Mouse (Mus musculus): ENCODE data around the gene Ly6f. TPM values are rescaled to one million over a fixed set of nuclear protein-coding genes. Genes with fewer than 3 reads are reported as not detected.
A peak's percentile ranks its signal among the peaks of the same experiment; 100 is the strongest.
"Not testable (repeated sequence)": the region's sequence is repeated elsewhere in the genome, so short reads cannot be mapped to it uniquely, and the experiment has no call there.

Ly6f gene
- total RNA-seq, 2 experiments from 2014 or later = not detected

DNA sequence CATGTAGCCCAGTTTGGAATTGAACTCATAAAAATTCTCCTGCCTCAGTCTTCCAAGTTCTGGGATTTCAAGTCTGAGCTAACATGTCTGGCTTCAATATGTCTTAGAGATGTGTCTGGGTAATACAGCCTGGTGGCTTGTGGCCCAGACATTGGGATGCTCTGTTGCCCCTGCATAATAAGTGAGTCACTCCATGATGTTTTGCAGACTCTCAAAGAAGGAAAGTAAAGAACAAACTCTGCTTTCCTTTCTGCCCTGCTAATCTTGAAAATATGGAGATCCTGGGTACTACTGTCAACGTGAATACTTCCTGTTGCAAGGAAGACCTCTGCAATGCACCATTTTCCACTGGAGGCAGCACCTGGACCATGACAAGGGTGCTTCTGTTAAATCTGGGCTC lies 3.2 kb downstream of the Ly6f start:
- Histone ChIP-seq H3K4me3 (no peak overlapping the region), H3K27ac (no peak overlapping the region)
- DNase-seq (ENCODE audit: extremely low spot score in 1 of 2, low spot score in 2 of 2) = no peak
- no peak for TF ChIP-seq CTCF (IDR thresholded peaks at IDR 0.05)
- intact Hi-C loops (cut with DNase I) = no loop called here

DNA sequence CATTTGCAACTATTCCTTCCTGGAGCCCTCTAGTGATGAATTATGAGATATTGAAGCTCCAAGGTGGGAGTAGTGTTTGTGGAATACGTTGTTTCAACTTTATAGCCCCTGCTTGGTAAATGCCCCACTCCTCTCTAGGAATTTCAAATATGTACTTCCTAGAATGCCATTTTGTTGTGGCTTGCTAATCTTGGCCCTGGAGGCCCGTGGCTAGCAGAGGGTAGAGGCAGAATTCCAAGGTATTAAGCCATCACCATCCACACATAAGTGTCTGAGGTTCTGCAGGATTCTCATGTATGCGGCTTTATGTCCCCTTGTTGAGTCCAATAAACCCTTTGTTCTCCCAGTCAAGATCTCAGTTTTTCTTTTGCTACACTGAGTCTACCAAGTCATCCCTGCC lies 3.7 kb downstream of the Ly6f start:
- H3K4me3 ChIP-seq = no peak overlapping the region
- no peak overlapping the region for H3K27ac ChIP-seq
- DNase-seq (ENCODE audit: extremely low spot score in 1 of 2, low spot score in 2 of 2) = no peak
- TF ChIP-seq CTCF (IDR thresholded peaks at IDR 0.05) = no peak
- intact Hi-C loops (cut with DNase I) = no loop called here

DNA sequence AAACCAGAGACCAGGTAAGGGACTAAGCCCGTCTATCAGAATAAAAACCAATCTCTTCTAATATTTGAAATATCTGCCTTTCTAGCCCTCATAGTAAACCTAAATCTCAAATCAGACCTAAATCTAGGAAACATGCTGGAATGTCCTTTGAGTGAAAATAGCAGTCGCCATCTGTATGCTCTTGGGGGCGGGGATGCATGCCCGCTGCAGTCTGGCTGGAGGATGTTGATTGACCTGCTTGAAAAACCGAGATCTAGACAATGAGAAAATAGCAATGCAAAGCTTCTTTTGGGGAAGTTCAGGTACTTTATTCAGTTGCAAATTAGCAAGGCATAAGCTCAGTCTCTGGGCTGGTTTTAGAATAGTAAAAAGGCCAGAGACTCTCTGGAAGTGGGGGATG lies 13.8 kb downstream of the Ly6f start:
- DNase-seq (ENCODE audit: extremely low spot score in 1 of 2, low spot score in 2 of 2); H3K4me3 ChIP-seq; H3K27ac ChIP-seq; intact Hi-C loops (cut with DNase I): not testable (repeated sequence)

DNA sequence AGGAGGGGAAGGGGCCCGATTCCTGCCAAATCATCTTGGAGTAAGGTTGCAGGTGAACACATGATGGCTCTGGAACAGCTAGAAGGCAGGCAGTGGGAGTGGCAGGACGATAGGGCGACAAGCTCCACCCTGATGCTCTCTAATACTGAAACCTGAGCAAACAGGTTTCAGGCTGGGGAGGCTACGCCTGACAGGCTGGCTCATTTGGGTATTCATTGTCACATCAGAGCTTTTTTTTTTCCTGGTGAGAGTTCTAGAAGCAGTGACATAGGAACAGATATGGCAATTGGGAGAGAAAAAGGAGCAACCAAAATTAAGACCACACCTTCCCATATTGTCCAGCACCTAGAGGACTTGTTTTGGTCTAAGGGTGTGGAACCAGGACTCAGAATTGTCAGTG lies 18.3 kb downstream of the Ly6f start:
- H3K27ac ChIP-seq; intact Hi-C loops (cut with DNase I); H3K4me3 ChIP-seq; DNase-seq (ENCODE audit: extremely low spot score in 1 of 2, low spot score in 2 of 2): not testable (repeated sequence)

DNA sequence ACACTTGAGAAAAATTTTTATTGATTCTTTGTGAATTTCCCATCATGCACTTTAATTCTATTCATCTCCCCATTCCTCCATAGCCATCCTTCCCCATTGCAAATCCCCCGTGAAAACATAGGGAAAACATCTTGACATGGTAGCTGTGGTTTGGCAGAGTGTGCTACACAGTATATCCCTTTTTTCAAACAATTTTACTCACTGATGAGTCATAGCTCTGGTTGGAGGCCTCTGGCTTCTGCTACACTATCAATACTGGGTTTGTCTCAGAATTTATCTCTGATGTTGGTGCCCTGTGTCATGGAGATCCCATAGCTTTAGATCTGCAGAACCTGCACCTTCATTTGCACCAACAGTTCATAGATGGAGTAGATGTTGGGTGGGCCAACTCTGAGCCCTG lies 24.2 kb downstream of the Ly6f start:
- Histone ChIP-seq H3K27ac (no peak overlapping the region), H3K4me3 (no peak overlapping the region)
- DNase-seq (ENCODE audit: extremely low spot score in 1 of 2, low spot score in 2 of 2) = no peak
- intact Hi-C loops (cut with DNase I) = no loop called here
- TF ChIP-seq CTCF (IDR thresholded peaks at IDR 0.05) = no peak

DNA sequence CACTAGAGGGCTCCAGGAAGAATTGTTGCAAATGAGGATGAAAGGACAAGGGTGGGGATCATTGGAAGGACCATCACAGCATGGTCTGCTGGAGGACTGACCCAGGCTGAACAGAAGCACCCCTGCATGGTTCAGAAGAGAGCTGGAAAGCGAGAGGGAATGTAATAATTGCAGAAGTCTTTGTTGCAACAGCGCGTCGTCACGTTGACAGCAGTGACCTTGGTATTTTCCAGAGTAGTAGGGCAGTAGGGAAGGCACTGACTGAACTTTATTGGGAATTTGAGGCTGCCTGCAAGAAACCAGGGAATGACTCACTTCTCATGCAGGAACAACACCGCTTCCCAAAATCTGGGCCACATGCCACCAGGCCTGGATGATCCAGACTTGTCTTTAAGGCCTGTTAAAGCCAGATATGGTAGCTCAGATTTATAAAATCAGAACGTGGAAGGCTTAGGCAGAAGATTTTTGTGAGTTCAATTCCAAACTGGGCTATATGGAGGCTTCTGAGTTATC lies 25.7 kb downstream of the Ly6f start:
- Histone ChIP-seq H3K4me3 (no peak overlapping the region), H3K27ac (no peak overlapping the region)
- DNase-seq (ENCODE audit: extremely low spot score in 1 of 2, low spot score in 2 of 2) = no peak
- no peak for TF ChIP-seq CTCF (IDR thresholded peaks at IDR 0.05)
- intact Hi-C loops (cut with DNase I) = no loop called here

DNA sequence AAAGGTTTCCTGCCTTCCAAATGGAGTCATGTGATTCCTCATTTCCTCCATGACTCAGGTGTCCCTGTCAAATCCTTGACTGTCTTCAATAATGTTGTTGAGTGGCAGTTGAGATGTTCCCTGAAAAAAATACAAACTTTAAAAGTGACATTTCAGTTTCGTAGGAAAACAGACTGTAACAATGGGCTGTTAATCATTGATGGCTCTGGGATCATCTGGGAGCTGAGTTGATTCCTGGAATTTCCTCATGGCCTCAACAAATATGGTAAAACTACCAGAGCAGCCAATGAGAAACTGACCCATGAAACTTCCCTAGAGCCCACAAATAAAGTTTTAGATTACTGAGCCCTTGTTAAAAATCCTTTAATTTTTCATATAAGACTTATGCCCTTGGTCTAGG lies 37.9 kb downstream of the Ly6f start:
- TF ChIP-seq CTCF (IDR thresholded peaks at IDR 0.05) = no peak
- DNase-seq (ENCODE audit: extremely low spot score in 1 of 2, low spot score in 2 of 2) = no peak
- Histone ChIP-seq H3K4me3 (no peak overlapping the region), H3K27ac (no peak overlapping the region)
- intact Hi-C loops (cut with DNase I) = no loop called here

DNA sequence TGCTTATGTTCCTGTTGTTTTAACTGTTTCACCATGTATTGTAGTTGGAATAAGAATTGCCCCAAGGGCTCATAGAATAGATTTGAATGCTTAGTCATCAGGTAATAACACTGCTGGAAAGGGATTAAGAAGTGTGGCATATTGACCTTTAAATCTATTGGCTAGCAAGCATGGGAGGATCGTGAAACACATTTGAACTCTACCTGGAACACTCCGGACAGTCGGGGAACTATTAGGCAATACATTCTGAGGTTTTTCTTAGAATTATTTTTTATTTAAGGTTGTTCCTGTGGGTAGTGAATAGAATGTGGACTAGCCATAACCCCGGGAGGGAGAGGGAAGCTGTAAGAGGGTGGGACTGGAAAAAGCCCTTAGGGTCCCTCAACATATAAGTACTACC lies 41.0 kb downstream of the Ly6f start:
- no peak for TF ChIP-seq CTCF (IDR thresholded peaks at IDR 0.05)
- intact Hi-C loops (cut with DNase I) = no loop called here
- Histone ChIP-seq H3K27ac (no peak overlapping the region), H3K4me3 (no peak overlapping the region)
- DNase-seq (ENCODE audit: extremely low spot score in 1 of 2, low spot score in 2 of 2) = no peak

DNA sequence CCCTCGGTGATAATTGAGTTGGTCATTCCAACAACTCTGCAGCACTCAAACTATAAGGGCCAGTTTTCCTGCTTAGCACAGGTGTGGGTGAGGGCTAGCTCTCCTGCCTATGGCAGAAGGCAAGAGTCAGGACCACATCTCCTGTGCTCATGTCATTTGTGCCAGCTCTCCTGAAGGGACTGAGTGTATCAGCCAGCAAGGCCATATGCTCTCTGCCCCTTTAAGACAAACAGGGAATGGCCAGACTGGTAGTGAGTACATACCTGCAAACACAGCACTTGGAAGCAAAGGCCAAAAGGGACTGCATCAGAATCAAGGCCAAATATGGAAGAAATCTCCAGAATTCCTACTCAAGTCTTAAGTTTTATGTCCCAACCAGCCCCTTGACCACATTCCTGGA lies 41.7 kb downstream of the Ly6f start:
- H3K4me3 ChIP-seq = no peak overlapping the region
- no peak overlapping the region for H3K27ac ChIP-seq
- TF ChIP-seq CTCF (IDR thresholded peaks at IDR 0.05) = no peak
- intact Hi-C loops (cut with DNase I) = no loop called here
- no peak for DNase-seq (ENCODE audit: extremely low spot score in 1 of 2, low spot score in 2 of 2)

DNA sequence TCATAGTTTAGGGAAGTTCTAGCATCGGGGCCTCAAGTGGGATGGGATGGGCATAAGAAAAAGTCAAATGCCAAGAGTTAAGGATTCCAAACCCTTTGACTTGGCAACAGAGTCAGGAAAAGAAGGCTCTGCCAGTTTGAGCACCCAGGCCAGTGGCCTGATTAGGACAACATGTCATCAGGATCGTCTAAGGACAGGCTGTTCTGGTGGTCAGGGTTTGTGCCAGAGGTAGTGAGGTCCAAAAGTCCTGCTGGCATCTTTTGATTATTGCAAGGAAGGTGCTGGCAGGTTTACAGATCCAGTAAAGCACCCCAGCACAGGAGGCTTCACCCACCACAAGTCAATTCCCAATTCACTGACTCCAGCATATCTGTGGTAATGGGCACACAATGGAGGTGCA lies 46.2 kb downstream of the Ly6f start:
- TF ChIP-seq CTCF (IDR thresholded peaks at IDR 0.05) = no peak
- no peak overlapping the region for H3K27ac ChIP-seq
- intact Hi-C loops (cut with DNase I) = no loop called here
- no peak overlapping the region for H3K4me3 ChIP-seq
- no peak for DNase-seq (ENCODE audit: extremely low spot score in 1 of 2, low spot score in 2 of 2)

DNA sequence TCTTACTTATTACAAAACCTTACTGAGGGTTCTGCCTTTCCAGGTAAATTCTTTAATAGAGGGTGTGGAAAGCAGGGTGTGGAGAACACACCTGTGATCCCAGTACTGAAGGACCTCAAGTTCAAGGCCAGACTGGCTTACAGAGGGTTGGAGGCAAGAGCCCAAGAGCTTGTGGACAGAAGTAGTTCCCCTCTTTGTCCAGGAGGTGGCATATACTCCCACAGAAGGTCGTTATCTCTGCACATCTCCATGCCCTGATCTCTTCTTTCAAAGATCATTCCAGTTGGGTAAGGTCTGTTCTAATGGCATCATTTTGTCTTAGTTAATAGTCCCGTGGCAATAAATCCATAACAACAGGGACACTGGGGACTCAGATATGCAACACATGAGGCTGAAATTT lies 49.0 kb downstream of the Ly6f start:
- TF ChIP-seq CTCF (IDR thresholded peaks at IDR 0.05) = peak; percentile 23
- Histone ChIP-seq H3K27ac (no peak overlapping the region), H3K4me3 (no peak overlapping the region)
- intact Hi-C loops (cut with DNase I) = no loop called here
- DNase-seq (ENCODE audit: extremely low spot score in 1 of 2, low spot score in 2 of 2) = no peak

DNA sequence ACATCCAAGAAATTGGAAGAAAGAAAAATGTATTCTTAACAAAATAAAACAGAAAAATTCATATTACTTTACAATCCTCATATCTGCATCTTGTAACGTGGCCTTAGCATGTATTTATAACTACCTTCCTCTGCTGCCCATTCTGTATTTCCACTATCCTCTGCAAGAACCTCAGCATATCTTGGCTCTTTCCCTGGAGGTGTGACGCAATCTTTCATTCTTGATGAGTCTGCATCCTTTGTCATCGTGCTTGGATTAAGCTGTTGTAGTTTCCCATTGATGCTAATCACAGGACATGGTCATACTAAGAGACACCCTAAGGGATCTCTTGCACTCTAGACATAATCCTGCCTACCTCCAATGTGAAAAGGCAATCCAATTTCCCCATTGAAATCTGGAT lies 50.4 kb downstream of the Ly6f start:
- intact Hi-C loops (cut with DNase I) = no loop called here
- Histone ChIP-seq H3K27ac (no peak overlapping the region), H3K4me3 (no peak overlapping the region)
- no peak for TF ChIP-seq CTCF (IDR thresholded peaks at IDR 0.05)
- DNase-seq (ENCODE audit: extremely low spot score in 1 of 2, low spot score in 2 of 2) = no peak

DNA sequence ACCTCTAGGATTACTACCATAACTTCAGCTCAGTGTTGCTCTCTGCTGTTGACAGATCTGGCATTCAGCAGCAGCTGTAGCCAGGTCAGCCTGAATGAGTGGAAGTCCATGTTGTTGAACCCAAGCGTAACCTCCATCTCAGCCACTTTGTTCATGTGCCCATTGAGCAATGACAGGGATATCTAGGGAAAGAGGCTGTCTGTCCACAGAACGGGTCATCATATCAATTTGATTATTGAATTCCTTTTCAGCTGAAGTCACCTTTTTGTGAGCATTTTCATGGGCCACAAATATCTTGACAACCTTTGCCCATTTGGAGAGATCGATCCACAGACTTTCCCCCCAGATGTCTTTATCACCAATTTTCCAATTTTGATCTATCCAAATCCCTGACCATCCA lies 51.9 kb downstream of the Ly6f start:
- Histone ChIP-seq H3K4me3 (no peak overlapping the region), H3K27ac (no peak overlapping the region)
- intact Hi-C loops (cut with DNase I) = no loop called here
- no peak for DNase-seq (ENCODE audit: extremely low spot score in 1 of 2, low spot score in 2 of 2)
- no peak for TF ChIP-seq CTCF (IDR thresholded peaks at IDR 0.05)

Other genes starting within 250 kb of the Ly6f start
- 10 to 100 TPM; 73.9 to 89.9 TPM for gene Ly6c1, start 219.6 kb upstream of the Ly6f start, total RNA-seq (2021)
- 1 to 10 TPM; 4.2 to 5.1 TPM for gene Ly6c2, start 156.5 kb upstream of the Ly6f start, total RNA-seq (2021)
- not detected for gene Ly6g, start 113.2 kb upstream of the Ly6f start, total RNA-seq (2021)
- not detected for gene BC025446, start 52.0 kb upstream of the Ly6f start, total RNA-seq (2021)

All from left cerebral cortex, adult 2 months (tissue).